Mouse (Mus musculus): ENCODE measurements around the gene Cpne1.

Cpne1 gene

DNA sequence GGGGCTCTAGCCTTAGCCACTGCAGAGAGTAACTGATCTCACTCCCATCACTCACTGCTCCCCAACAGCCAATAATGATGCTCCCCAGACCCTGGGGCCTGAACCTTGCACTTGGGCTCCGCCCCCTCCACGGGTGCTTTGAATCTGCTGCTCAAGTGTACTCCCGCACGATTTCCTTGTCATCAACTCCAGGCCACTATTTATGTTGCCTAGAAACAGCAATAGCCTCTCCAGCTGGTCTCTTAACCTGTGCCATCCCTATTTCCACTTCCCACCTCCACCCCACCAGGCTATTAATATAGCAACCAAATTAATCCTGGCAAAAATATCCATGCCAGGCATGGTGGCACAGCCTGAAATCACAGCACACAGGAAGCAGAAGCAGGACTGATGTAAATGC, 32.1 kb downstream of the Cpne1 start:
- DNase-seq (ENCODE audit: low spot score in 2 of 2), result peak in 1 of 2 experiments; percentile 28

DNA sequence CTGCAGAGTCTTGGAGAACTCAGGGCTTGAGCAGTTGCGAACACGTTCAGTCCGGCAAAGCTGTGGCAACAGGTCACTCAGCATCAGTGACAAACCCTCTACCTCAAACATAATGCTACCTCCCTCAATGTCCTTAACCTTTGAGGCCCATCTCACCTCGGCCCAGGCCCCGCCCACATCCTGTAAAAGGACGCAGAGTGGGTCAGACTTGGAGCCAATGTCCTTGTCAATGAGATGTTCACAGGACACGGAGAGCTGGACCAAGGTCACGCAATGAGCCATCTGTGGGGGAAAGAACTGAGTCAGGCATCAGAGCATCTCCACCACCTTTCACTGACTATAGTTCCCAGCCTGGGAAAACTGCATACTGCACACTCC, 32.6 kb downstream of the Cpne1 start:
- DNase-seq (ENCODE audit: low spot score in 2 of 2), result no peak

DNA sequence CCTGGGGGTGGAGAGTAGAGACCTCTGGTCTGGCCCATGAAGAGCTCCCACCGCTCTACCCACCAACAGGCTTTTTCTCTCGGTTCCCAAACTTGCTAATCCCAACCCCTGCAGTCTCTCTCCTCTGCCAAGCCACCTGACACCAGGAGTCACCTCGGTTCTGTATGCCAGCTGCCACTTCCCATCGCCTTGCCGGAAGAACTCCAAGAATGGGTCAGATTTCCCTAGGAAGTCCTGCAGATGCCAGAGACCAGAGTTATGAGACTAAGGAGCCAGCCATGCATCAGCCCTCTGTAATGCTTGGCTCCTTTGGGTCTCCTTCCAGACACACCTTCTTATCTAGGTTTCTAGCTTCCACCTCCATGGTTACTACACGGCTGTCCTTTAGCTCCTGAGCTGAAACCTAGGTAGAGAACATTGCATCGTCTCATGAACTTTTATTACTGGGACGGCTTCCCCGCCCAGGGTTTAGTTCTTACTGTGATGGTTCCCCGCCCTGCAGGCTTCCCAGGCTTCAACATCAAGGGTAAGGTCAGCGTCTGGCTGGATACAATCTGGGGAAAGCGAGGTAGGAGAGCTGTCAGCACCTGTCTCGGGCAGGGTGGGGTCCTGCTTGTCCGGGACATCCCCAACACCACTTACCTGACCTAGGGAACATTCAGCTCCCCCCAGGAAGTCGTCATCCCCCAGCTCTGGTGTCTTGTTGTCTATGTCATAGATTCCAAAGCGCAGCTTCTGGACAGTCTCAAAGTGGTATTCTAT, 33.2 kb downstream of the Cpne1 start:
- DNase-seq (ENCODE audit: low spot score in 2 of 2), result no peak

DNA sequence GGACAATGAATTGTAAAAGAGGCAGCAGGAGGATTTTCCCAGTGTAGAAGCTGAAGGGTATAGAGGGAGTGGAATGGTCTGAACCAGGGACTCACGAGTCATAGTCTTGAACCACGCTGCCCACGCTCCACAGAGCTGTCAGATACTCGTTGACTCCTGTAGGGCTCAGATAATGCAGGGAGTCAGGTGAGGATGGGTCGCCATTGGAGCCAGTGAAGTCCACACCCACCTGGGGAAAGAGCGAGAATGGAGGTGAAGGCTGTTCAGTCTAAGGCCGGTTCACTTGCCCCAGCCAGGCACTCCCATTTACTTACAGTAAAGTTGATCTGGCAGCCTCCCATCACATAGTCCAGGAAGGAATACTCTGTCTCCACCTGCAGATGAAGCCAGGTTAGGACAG, 34.3 kb downstream of the Cpne1 start:
- DNase-seq (ENCODE audit: low spot score in 2 of 2), result no peak

DNA sequence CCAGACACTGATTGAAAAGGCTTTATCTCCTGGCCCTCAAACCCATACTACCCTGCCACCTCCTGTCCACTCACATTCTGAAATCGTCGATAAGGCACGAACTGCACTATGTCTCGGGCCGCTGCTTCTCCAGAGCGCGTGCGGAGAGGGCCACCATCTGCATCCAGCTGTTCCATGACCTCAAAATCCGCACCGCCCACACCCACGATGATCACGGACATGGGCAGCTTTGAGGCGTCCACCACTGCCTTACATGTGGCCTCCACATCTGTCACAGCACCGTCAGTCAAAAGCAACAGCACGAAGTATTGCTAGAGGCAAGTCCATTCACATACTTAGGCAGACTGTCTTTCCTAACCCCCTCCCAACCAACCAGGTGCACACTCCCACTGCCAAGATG, 38.0 kb downstream of the Cpne1 start:
- peak in 1 of 2 experiments; percentile 42 for DNase-seq (ENCODE audit: low spot score in 2 of 2)

DNA sequence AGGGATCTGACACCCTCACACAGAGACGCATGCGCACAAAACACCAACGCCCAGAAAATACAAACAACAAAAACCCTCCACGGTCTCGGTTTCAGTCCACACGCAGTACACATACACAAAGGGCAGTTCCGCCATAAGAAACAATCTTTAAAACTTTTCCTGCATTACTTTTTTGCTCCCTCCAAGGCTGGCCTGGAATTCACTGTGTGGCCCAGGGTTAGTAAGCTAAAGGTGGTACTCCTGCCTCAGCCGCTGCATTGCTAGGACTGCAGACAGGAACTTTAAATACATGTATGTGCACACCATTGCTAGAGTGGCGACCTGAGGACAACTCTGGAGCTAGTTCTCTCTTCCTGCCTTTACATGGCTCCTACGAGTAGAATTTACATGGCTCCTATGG, 40.5 kb downstream of the Cpne1 start:
- no peak for DNase-seq (ENCODE audit: low spot score in 2 of 2)

DNA sequence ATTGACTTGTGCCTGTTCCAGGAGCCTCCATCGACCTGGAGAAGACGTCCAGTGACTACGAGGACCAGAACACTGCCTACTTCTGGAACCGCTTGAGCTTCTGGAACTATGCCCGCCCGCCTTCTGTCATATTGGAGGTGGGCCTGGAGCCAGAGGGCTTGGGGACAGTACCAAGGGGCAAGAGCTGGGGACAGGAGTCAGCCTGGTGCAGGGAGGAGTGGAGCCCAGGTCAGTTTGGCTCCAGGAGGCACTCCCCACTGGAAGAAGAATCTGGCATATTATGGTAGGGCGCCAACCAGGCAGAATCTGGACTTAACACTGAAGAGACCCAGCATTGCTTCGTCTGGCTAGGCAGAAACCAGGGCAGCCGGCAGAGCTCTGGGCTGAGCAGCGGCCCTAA, 43.8 kb downstream of the Cpne1 start:
- DNase-seq (ENCODE audit: low spot score in 2 of 2), result no peak

DNA sequence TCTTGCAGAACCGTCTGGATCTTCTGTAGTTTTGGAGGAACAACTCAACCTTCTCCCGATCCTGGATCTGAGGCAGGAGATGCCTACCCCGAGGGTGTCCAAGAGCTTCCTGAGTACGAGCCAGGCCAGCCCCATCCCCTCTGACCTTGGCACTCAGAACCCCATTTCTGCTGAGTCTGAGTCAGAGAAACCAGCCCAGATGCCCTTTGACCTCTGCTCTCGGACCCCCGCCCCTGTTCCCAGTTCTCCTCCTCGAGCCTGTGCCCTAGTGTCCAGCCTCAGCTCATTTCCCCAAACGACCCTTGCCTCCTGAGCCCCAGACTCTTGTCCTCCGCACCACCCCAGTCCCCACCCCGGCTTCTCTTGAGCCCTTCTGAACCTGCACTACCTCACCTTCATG, 45.6 kb downstream of the Cpne1 start:
- no peak for DNase-seq (ENCODE audit: low spot score in 2 of 2)

DNA sequence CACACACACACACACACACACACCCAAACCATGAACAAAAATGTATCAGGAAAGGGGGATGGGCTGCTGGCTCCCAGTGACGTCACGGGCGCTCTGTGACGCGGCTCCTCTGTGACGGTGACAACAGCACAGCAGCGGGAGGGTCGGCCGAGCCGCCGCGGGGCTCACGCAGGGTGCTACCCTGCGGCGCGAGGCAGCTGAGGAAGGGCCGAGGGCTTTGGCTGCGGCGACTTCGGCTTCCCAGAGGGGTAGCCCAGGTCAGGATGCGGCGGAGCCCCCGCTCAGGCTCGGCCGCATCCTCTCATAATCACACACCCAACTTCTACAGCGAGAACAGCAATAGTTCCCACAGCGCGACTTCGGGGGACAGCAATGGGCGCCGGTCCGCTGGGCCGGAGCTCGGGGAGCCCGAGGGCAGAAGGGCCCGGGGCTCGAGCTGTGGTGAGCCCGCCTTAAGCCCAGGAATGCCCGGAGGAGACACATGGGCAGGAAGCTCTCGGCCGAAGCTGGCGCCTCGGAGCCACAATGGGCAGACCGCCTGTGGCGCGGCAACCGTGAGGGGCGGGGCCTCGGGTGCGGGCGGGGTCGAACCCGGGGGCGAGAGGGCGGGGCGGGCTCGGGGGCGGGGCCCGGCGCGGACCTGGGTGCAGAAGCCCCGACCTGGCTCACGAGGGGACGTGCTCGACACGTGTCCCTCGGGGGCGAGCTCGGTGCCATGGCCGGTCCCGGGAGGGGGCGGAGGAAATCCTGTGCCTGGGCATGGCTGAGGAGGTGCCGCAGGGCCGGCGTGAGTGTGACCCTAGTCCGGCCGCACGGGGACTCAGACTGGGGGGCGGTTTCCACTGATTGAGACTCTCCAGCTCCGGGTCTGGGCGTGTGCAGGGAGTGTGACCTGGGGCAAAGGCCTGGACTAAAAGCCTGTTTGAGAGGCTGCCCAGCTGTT, 46.4 kb downstream of the Cpne1 start, which contains the start of gene Spag4:
Gene Spag4, plus strand, starts transcription at position 77 of the 943 bp plus-strand sequence.
- DNase-seq (ENCODE audit: low spot score in 2 of 2), result peak; percentile 51 to 59

DNA sequence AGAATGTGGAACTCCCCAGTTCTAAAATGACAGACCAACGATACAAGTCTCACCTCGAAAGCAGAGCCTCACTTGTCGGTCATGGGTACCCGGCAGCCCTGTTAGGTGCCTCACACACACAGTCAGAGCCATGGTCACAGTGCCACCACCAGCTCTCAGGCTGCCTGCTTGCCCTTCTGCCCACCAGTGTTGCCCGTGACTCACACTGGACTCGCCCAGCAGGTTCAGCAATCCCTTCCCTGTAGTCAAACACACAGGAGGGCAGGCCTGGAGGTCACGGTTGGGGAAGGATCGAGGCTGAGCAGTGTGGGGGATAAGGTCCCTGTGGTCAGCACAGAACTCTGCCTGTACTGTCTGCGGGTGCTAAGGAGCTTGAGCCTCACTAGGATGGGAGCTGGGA, 58.9 kb downstream of the Cpne1 start, which contains the start of gene Fer1l4:
Gene Fer1l4, minus strand, starts transcription at position 132 of the 400 bp plus-strand sequence.
- DNase-seq (ENCODE audit: low spot score in 2 of 2), result no peak

DNA sequence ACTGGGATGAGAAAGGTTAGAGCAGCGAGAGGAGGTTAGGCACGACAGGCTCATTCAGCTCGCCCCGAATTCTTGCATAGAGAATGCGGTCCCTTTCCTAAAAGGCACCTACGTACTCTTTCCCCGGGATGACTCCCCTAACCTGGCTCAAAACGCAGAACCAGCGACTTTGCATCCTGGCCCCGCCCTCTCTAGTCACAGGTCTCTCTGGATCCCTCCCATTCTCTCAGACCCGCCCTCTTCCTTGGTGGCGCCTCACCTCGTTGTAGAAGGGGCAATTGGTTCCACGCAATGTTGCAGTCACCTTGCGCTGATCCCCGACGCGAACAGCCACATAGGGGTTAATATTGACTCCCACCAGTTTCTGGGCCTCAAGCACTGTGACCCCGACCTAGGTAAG, 63.8 kb downstream of the Cpne1 start:
- DNase-seq (ENCODE audit: low spot score in 2 of 2), result no peak

DNA sequence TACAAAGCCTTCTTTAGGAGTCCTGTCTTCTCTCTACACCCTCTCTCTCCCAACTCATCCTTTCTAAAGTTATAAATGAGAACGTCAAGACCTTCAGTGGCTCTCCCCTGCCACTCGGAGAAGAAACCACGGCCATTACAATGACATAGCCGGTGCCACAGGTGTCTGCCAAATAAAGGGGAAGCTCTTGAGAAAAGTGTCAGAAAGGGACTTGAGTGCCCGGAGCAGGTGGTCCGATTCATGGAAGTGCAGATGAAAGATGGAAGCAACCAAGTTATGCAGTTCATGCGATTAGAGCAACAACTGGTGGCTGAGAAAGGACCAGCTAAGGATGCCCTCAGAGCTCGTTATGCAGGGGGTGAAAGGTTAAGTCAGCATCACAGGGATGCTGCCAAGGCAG, 68.9 kb downstream of the Cpne1 start:
- no peak for DNase-seq (ENCODE audit: low spot score in 2 of 2)

DNA sequence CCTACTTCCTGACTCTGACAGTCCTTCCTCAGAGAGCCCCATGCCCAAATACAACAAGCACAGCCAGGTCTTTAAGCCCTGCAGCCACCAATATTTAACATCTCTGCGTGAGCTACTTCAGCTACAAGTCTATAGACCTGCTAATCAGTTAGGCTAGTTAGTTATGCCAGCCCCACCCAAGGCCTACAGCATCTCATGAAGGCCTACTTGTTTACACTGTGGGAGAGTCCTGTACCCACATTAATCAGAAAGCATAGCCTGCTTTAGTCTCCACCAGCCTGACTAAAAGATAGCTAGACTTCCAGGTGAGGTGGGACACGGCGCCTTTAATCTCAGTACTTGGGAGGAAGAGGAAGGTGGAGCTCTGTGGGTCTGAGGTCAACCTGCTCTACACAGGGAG, 72.4 kb downstream of the Cpne1 start:
- no peak for DNase-seq (ENCODE audit: low spot score in 2 of 2)

DNA sequence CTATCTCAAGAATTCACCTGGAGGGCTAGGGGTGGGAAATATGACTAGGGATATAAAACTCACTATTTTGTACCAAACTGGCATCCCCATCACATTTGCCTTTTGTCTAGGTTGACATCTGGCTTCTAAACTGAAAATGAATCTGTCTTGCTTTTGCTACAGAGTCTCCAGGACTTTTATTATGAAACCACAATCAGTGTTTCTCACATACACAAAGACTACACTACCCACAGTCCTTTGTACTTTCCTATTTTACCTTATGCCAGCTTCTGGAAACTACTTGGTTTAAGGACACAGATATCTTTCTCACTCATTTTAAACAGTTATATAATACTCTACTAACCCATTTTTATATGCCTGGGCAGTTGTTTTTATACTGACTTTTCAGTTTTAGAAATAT, 86.3 kb downstream of the Cpne1 start:
- DNase-seq (ENCODE audit: low spot score in 2 of 2), result no peak

Data from heart, adult 9 months (tissue).